Mouse (Mus musculus): ENCODE results near the gene Mtr.

GRCm38 (mm10) chr13:12211058-12211457 is 46.9 kb downstream of the Mtr start:
- TF ChIP-seq EP300 (IDR thresholded peaks at IDR 0.05; ENCODE audit: low read depth) (no peak), CTCF (IDR thresholded peaks at IDR 0.05; ENCODE audit: low read depth) (no peak)
